Mouse (Mus musculus): Measurements from ENCODE around the gene Fuom.

DNA sequence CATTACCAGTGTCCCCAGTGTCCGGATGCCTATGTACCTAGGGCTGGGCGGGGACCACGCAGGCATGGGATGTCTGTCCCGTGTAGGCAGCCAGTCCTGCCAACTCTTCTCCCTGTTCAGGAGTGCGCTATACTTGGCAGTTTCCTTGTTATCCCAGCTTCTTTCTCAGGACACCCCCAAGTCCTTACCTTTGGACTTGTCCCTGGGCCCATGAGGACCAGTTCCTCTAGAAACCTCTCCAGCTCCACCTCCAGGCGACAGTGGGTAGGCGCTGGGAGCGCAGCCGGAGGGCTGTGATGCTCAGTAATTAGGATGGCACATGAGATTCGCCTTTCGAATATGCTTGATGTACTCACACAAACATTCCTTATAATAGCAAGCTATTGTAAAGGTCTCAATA, 39.9 kb downstream of the Fuom start:
- peak; percentile 30 for TF ChIP-seq CTCF (conservative IDR thresholded peaks at IDR 0.05; ENCODE audit: low read length)
- TF ChIP-seq NANOG (IDR thresholded peaks at IDR 0.05; ENCODE audit: borderline replicate concordance, low read length) = no peak

Measured in E14TG2a.4 (cell line).